Mouse (Mus musculus) right cerebral cortex, adult 2 months (tissue): Measurements from ENCODE around the gene Ccdc180.

ENCODE experiments used
- DNase-seq, 2 experiments: peaks; one replicate each; pipeline ENCODE4 v3.0.0; 2021 to 2022; ENCODE audit warnings: low spot score in 2 of 2

The Ccdc180 gene

GRCm38 (mm10) chr4:45890066-45890761 lies at the start of gene Ccdc180:
Ccdc180 (plus strand) TSS chr4:45890303.
- peak; percentile 18 to 35 for DNase-seq

GRCm38 (mm10) chr4:45844355-45844754 lies 45.7 kb upstream of the Ccdc180 start:
- DNase-seq: peak; percentile 61 to 67

GRCm38 (mm10) chr4:45846263-45846662 lies 43.8 kb upstream of the Ccdc180 start:
- no peak for DNase-seq

GRCm38 (mm10) chr4:45848109-45848824 lies 41.8 kb upstream of the Ccdc180 start, which contains the start of gene Stra6l:
Stra6l (plus strand) TSS chr4:45848664.
- DNase-seq: no peak

GRCm38 (mm10) chr4:45848825-45849156 lies 41.3 kb upstream of the Ccdc180 start:
- DNase-seq: no peak

- DNase-seq: no peak
Measured at GRCm38 (mm10) chr4:45849419-45849818, 40.7 kb upstream of the Ccdc180 start.

- no peak for DNase-seq
Measured at GRCm38 (mm10) chr4:45851640-45852051, 38.5 kb upstream of the Ccdc180 start.

- no peak for DNase-seq
Measured at GRCm38 (mm10) chr4:45853496-45854246, 36.4 kb upstream of the Ccdc180 start.

GRCm38 (mm10) chr4:45855803-45856424 lies 34.2 kb upstream of the Ccdc180 start:
- peak; percentile 78 to 86 for DNase-seq

GRCm38 (mm10) chr4:45861160-45861559 lies 28.9 kb upstream of the Ccdc180 start:
- no peak for DNase-seq

- DNase-seq: no peak
Measured at GRCm38 (mm10) chr4:45867416-45867815, 22.7 kb upstream of the Ccdc180 start.

- no peak for DNase-seq
Measured at GRCm38 (mm10) chr4:45869021-45869815, 20.9 kb upstream of the Ccdc180 start.

- no peak for DNase-seq
Measured at GRCm38 (mm10) chr4:45872147-45872546, 18.0 kb upstream of the Ccdc180 start.

- peak; percentile 47 to 51 for DNase-seq
Measured at GRCm38 (mm10) chr4:45878929-45879328, 11.2 kb upstream of the Ccdc180 start.

- no peak for DNase-seq
Measured at GRCm38 (mm10) chr4:45882521-45882920, 7.6 kb upstream of the Ccdc180 start.

GRCm38 (mm10) chr4:45883250-45883649 lies 6.9 kb upstream of the Ccdc180 start:
- no peak for DNase-seq

- DNase-seq: no peak
Measured at GRCm38 (mm10) chr4:45889487-45889886, 616 bp upstream of the Ccdc180 start.

GRCm38 (mm10) chr4:45896425-45897081 lies 6.5 kb downstream of the Ccdc180 start:
- DNase-seq: no peak

- DNase-seq: no peak
Measured at GRCm38 (mm10) chr4:45898413-45898812, 8.3 kb downstream of the Ccdc180 start.

GRCm38 (mm10) chr4:45909256-45909655 lies 19.2 kb downstream of the Ccdc180 start:
- peak; percentile 48 to 63 for DNase-seq

- no peak for DNase-seq
Measured at GRCm38 (mm10) chr4:45909924-45910323, 19.8 kb downstream of the Ccdc180 start.
